Mouse (Mus musculus): ENCODE measurements around the gene Sorcs2. TPM values are rescaled to one million over a fixed set of nuclear protein-coding genes. Genes with fewer than 3 reads are reported as not detected.

Sorcs2 gene
- polyA plus RNA-seq, 1 experiment from 2014 or later = 21.8 TPM

- H3K9me3 ChIP-seq (ENCODE audit: control insufficient read depth, low read length) = no peaks in the 10 kb centered on the region
- H3K4me1 ChIP-seq (replicated peaks; ENCODE audit: control insufficient read depth, insufficient read depth, low read length) = no peaks in the 10 kb centered on the region
- H3K4me3 ChIP-seq (ENCODE audit: low read length) = no peak overlapping the region
- ATAC-seq (ENCODE audit: low read depth) = no peak
- no peak overlapping the region for H3K27ac ChIP-seq (ENCODE audit: low read length)
- H3K4me2 ChIP-seq (ENCODE audit: low read depth, low read length) = no peak overlapping the region
- no peaks in the 10 kb centered on the region for H3K36me3 ChIP-seq (ENCODE audit: control insufficient read depth, insufficient read depth, low read length)
- no peak overlapping the region for H3K9ac ChIP-seq (ENCODE audit: low read length)
- WGBS = 81% methylated on average over 5 of the region's 5 CpGs
- no peaks in the 10 kb centered on the region for H3K27me3 ChIP-seq (ENCODE audit: control insufficient read depth, insufficient read depth, low read depth, low read length)
Measured at GRCm38 (mm10) chr5:36086931-36087330, 311.0 kb downstream of the Sorcs2 start.

GRCm38 (mm10) chr5:36085621-36086020 lies 312.3 kb downstream of the Sorcs2 start:
- Histone ChIP-seq H3K4me1 (replicated peaks; ENCODE audit: control insufficient read depth, insufficient read depth, low read length) (no peaks in the 10 kb centered on the region), H3K27me3 (ENCODE audit: control insufficient read depth, insufficient read depth, low read depth, low read length) (no peaks in the 10 kb centered on the region), H3K4me2 (ENCODE audit: low read depth, low read length) (no peak overlapping the region), H3K9ac (ENCODE audit: low read length) (no peak overlapping the region), H3K9me3 (ENCODE audit: control insufficient read depth, low read length) (no peaks in the 10 kb centered on the region), H3K36me3 (ENCODE audit: control insufficient read depth, insufficient read depth, low read length) (no peaks in the 10 kb centered on the region), H3K4me3 (ENCODE audit: low read length) (no peak overlapping the region), H3K27ac (ENCODE audit: low read length) (no peak overlapping the region)
- no peak for ATAC-seq (ENCODE audit: low read depth)
- 60% methylated on average over 4 of the region's 4 CpGs for WGBS

- H3K27me3 ChIP-seq (ENCODE audit: control insufficient read depth, insufficient read depth, low read depth, low read length) = no peaks in the 10 kb centered on the region
- no peak overlapping the region for H3K27ac ChIP-seq (ENCODE audit: low read length)
- no peak overlapping the region for H3K9ac ChIP-seq (ENCODE audit: low read length)
- H3K4me2 ChIP-seq (ENCODE audit: low read depth, low read length) = no peak overlapping the region
- no peak overlapping the region for H3K4me3 ChIP-seq (ENCODE audit: low read length)
- no peaks in the 10 kb centered on the region for H3K4me1 ChIP-seq (replicated peaks; ENCODE audit: control insufficient read depth, insufficient read depth, low read length)
- no peak for ATAC-seq (ENCODE audit: low read depth)
- no peaks in the 10 kb centered on the region for H3K9me3 ChIP-seq (ENCODE audit: control insufficient read depth, low read length)
- WGBS = 70% methylated on average over 9 of the region's 9 CpGs
- H3K36me3 ChIP-seq (ENCODE audit: control insufficient read depth, insufficient read depth, low read length) = no peaks in the 10 kb centered on the region
Measured at GRCm38 (mm10) chr5:36083869-36084565, 313.9 kb downstream of the Sorcs2 start.

- no peak overlapping the region for H3K27ac ChIP-seq (ENCODE audit: low read length)
- ATAC-seq (ENCODE audit: low read depth) = peak; percentile 51; the same call in 1 of the 2 replicates
- H3K4me2 ChIP-seq (ENCODE audit: low read depth, low read length) = no peak overlapping the region
- H3K9me3 ChIP-seq (ENCODE audit: control insufficient read depth, low read length) = no peaks in the 10 kb centered on the region
- H3K36me3 ChIP-seq (ENCODE audit: control insufficient read depth, insufficient read depth, low read length) = no peaks in the 10 kb centered on the region
- 54% methylated on average over 8 of the region's 8 CpGs for WGBS
- no peak overlapping the region for H3K9ac ChIP-seq (ENCODE audit: low read length)
- H3K4me1 ChIP-seq (replicated peaks; ENCODE audit: control insufficient read depth, insufficient read depth, low read length) = no peaks in the 10 kb centered on the region
- no peak overlapping the region for H3K4me3 ChIP-seq (ENCODE audit: low read length)
- H3K27me3 ChIP-seq (ENCODE audit: control insufficient read depth, insufficient read depth, low read depth, low read length) = no peaks in the 10 kb centered on the region
Measured at GRCm38 (mm10) chr5:36081021-36081420, 316.9 kb downstream of the Sorcs2 start.

- 82% methylated on average over 5 of the region's 5 CpGs for WGBS
- peaks cover 11% of the 10 kb centered on the region for H3K4me1 ChIP-seq (replicated peaks; ENCODE audit: control insufficient read depth, insufficient read depth, low read length)
- H3K9me3 ChIP-seq (ENCODE audit: control insufficient read depth, low read length) = no peaks in the 10 kb centered on the region
- no peak overlapping the region for H3K4me2 ChIP-seq (ENCODE audit: low read depth, low read length)
- no peaks in the 10 kb centered on the region for H3K36me3 ChIP-seq (ENCODE audit: control insufficient read depth, insufficient read depth, low read length)
- peak; percentile 81 for ATAC-seq (ENCODE audit: low read depth)
- H3K4me3 ChIP-seq (ENCODE audit: low read length) = no peak overlapping the region
- no peak overlapping the region for H3K9ac ChIP-seq (ENCODE audit: low read length)
- no peaks in the 10 kb centered on the region for H3K27me3 ChIP-seq (ENCODE audit: control insufficient read depth, insufficient read depth, low read depth, low read length)
- peak overlapping the region; percentile 68 for H3K27ac ChIP-seq (ENCODE audit: low read length)
Measured at GRCm38 (mm10) chr5:36075172-36076074, 322.5 kb downstream of the Sorcs2 start.

GRCm38 (mm10) chr5:36069503-36070360 lies 328.2 kb downstream of the Sorcs2 start:
- ATAC-seq (ENCODE audit: low read depth) = peak; percentile 89
- Histone ChIP-seq H3K9me3 (ENCODE audit: control insufficient read depth, low read length) (no peaks in the 10 kb centered on the region), H3K4me1 (replicated peaks; ENCODE audit: control insufficient read depth, insufficient read depth, low read length) (peaks cover 10% of the 10 kb centered on the region; the same call in 1 of the 2 replicates), H3K4me3 (ENCODE audit: low read length) (no peak overlapping the region), H3K9ac (ENCODE audit: low read length) (no peak overlapping the region), H3K27me3 (ENCODE audit: control insufficient read depth, insufficient read depth, low read depth, low read length) (no peaks in the 10 kb centered on the region), H3K27ac (ENCODE audit: low read length) (peak overlapping the region; percentile 61), H3K4me2 (ENCODE audit: low read depth, low read length) (no peak overlapping the region), H3K36me3 (ENCODE audit: control insufficient read depth, insufficient read depth, low read length) (no peaks in the 10 kb centered on the region)
- WGBS = 44% methylated on average over 6 of the region's 6 CpGs

- Histone ChIP-seq H3K9me3 (ENCODE audit: control insufficient read depth, low read length) (no peaks in the 10 kb centered on the region), H3K36me3 (ENCODE audit: control insufficient read depth, insufficient read depth, low read length) (no peaks in the 10 kb centered on the region), H3K9ac (ENCODE audit: low read length) (no peak overlapping the region), H3K4me3 (ENCODE audit: low read length) (no peak overlapping the region), H3K4me1 (replicated peaks; ENCODE audit: control insufficient read depth, insufficient read depth, low read length) (peaks cover 10% of the 10 kb centered on the region; the same call in 1 of the 2 replicates), H3K4me2 (ENCODE audit: low read depth, low read length) (no peak overlapping the region), H3K27ac (ENCODE audit: low read length) (no peak overlapping the region), H3K27me3 (ENCODE audit: control insufficient read depth, insufficient read depth, low read depth, low read length) (no peaks in the 10 kb centered on the region)
- no peak for ATAC-seq (ENCODE audit: low read depth)
- 74% methylated on average over 8 of the region's 8 CpGs for WGBS
Measured at GRCm38 (mm10) chr5:36067651-36068181, 330.2 kb downstream of the Sorcs2 start.

- Histone ChIP-seq H3K27me3 (ENCODE audit: control insufficient read depth, insufficient read depth, low read depth, low read length) (no peaks in the 10 kb centered on the region), H3K9ac (ENCODE audit: low read length) (no peak overlapping the region), H3K4me1 (replicated peaks; ENCODE audit: control insufficient read depth, insufficient read depth, low read length) (no peaks in the 10 kb centered on the region), H3K9me3 (ENCODE audit: control insufficient read depth, low read length) (no peaks in the 10 kb centered on the region), H3K4me2 (ENCODE audit: low read depth, low read length) (no peak overlapping the region), H3K27ac (ENCODE audit: low read length) (no peak overlapping the region), H3K36me3 (ENCODE audit: control insufficient read depth, insufficient read depth, low read length) (no peaks in the 10 kb centered on the region), H3K4me3 (ENCODE audit: low read length) (no peak overlapping the region)
- no peak for ATAC-seq (ENCODE audit: low read depth)
- 71% methylated on average over 14 of the region's 14 CpGs for WGBS
Measured at GRCm38 (mm10) chr5:36057804-36058322, 340.1 kb downstream of the Sorcs2 start.
